Mouse (Mus musculus): ENCODE results near the gene Eif3a. TPM values are rescaled to one million over a fixed set of nuclear protein-coding genes. Genes with fewer than 3 reads are reported as not detected.

Eif3a gene
- polyA plus RNA-seq (2014; fragmentation: Nextera tagmentation; extraction: Ambion mirVana), result 186 and 189 TPM in 2 replicates

- Histone ChIP-seq H3K4me1 (ENCODE audit: control insufficient read depth, insufficient read depth, low read length) (peaks cover 8% of the 10 kb centered on the region), H3K9me3 (ENCODE audit: control insufficient read depth, low read depth, low read length) (no peaks in the 10 kb centered on the region), H3K4me2 (replicated peaks; ENCODE audit: low read depth, low read length) (peak within 1 kb of the TSS; percentile 82), H3K9ac (replicated peaks; ENCODE audit: low read depth, low read length) (peak within 1 kb of the TSS; percentile 99), H3K4me3 (ENCODE audit: low read depth, low read length) (peak within 1 kb of the TSS; percentile 100), H3K27ac (ENCODE audit: low read length) (peak within 1 kb of the TSS; percentile 98), H3K27me3 (ENCODE audit: control insufficient read depth, insufficient read depth, low read length) (no peaks in the 10 kb centered on the region), H3K36me3 (ENCODE audit: control insufficient read depth, insufficient read depth, low read length) (no peaks in the 10 kb centered on the region)
- WGBS, result under 1% methylated on average over 57 of the region's 57 CpGs
- ATAC-seq (ENCODE audit: insufficient number of reproducible peaks, insufficient read depth, low FRiP score, low read depth), result peak; percentile 95
These were observed at the start of gene Eif3a for GRCm38 (mm10) chr19:60790551-60791161. Eif3a (minus strand) TSS chr19:60790658.

- no peak overlapping the region for H3K4me2 ChIP-seq (replicated peaks; ENCODE audit: low read depth, low read length)
- no peak overlapping the region for H3K27ac ChIP-seq (ENCODE audit: low read length)
- H3K4me1 ChIP-seq (ENCODE audit: control insufficient read depth, insufficient read depth, low read length), result no peaks in the 10 kb centered on the region
- 47% methylated on average over 1 of the region's 1 CpGs for WGBS
- H3K4me3 ChIP-seq (ENCODE audit: low read depth, low read length), result no peak overlapping the region
- no peaks in the 10 kb centered on the region for H3K27me3 ChIP-seq (ENCODE audit: control insufficient read depth, insufficient read depth, low read length)
- no peak; the same call in 1 of the 2 replicates for ATAC-seq (ENCODE audit: insufficient number of reproducible peaks, insufficient read depth, low FRiP score, low read depth)
- H3K9me3 ChIP-seq (ENCODE audit: control insufficient read depth, low read depth, low read length), result no peaks in the 10 kb centered on the region
- peaks cover 34% of the 10 kb centered on the region for H3K36me3 ChIP-seq (ENCODE audit: control insufficient read depth, insufficient read depth, low read length)
- no peak overlapping the region for H3K9ac ChIP-seq (replicated peaks; ENCODE audit: low read depth, low read length)
These were observed 47.3 kb upstream of the Eif3a start for GRCm38 (mm10) chr19:60837747-60838146.

- Histone ChIP-seq H3K4me2 (replicated peaks; ENCODE audit: low read depth, low read length) (no peak overlapping the region), H3K27ac (ENCODE audit: low read length) (no peak overlapping the region), H3K9me3 (ENCODE audit: control insufficient read depth, low read depth, low read length) (no peaks in the 10 kb centered on the region), H3K36me3 (ENCODE audit: control insufficient read depth, insufficient read depth, low read length) (peaks cover 51% of the 10 kb centered on the region), H3K4me3 (ENCODE audit: low read depth, low read length) (no peak overlapping the region), H3K27me3 (ENCODE audit: control insufficient read depth, insufficient read depth, low read length) (no peaks in the 10 kb centered on the region), H3K9ac (replicated peaks; ENCODE audit: low read depth, low read length) (no peak overlapping the region), H3K4me1 (ENCODE audit: control insufficient read depth, insufficient read depth, low read length) (no peaks in the 10 kb centered on the region)
- ATAC-seq (ENCODE audit: insufficient number of reproducible peaks, insufficient read depth, low FRiP score, low read depth), result no peak
- 87% methylated on average over 6 of the region's 6 CpGs for WGBS
These were observed 28.2 kb upstream of the Eif3a start for GRCm38 (mm10) chr19:60818677-60819076.

- H3K27ac ChIP-seq (ENCODE audit: low read length), result no peak overlapping the region
- no peak for ATAC-seq (ENCODE audit: insufficient number of reproducible peaks, insufficient read depth, low FRiP score, low read depth)
- H3K27me3 ChIP-seq (ENCODE audit: control insufficient read depth, insufficient read depth, low read length), result no peaks in the 10 kb centered on the region
- H3K4me2 ChIP-seq (replicated peaks; ENCODE audit: low read depth, low read length), result no peak overlapping the region
- H3K9ac ChIP-seq (replicated peaks; ENCODE audit: low read depth, low read length), result no peak overlapping the region
- H3K9me3 ChIP-seq (ENCODE audit: control insufficient read depth, low read depth, low read length), result no peaks in the 10 kb centered on the region
- H3K36me3 ChIP-seq (ENCODE audit: control insufficient read depth, insufficient read depth, low read length), result peaks cover 18% of the 10 kb centered on the region
- no peak overlapping the region for H3K4me3 ChIP-seq (ENCODE audit: low read depth, low read length)
- H3K4me1 ChIP-seq (ENCODE audit: control insufficient read depth, insufficient read depth, low read length), result 0 out of 2 replicates have a peak, but pooled peaks cover 8% of the 10 kb centered on the region
- 95% methylated on average over 6 of the region's 6 CpGs for WGBS
These were observed 22.7 kb upstream of the Eif3a start for GRCm38 (mm10) chr19:60813133-60813532.

GRCm38 (mm10) chr19:60812036-60812389, 21.6 kb upstream of the Eif3a start:
- Histone ChIP-seq H3K27ac (ENCODE audit: low read length) (no peak overlapping the region), H3K4me1 (ENCODE audit: control insufficient read depth, insufficient read depth, low read length) (0 out of 2 replicates have a peak, but pooled peaks cover 8% of the 10 kb centered on the region), H3K36me3 (ENCODE audit: control insufficient read depth, insufficient read depth, low read length) (peaks cover 14% of the 10 kb centered on the region; the same call in 1 of the 2 replicates), H3K9ac (replicated peaks; ENCODE audit: low read depth, low read length) (peak overlapping the region; percentile 63), H3K9me3 (ENCODE audit: control insufficient read depth, low read depth, low read length) (no peaks in the 10 kb centered on the region), H3K4me2 (replicated peaks; ENCODE audit: low read depth, low read length) (peak overlapping the region; percentile 66), H3K4me3 (ENCODE audit: low read depth, low read length) (peak overlapping the region; percentile 63), H3K27me3 (ENCODE audit: control insufficient read depth, insufficient read depth, low read length) (no peaks in the 10 kb centered on the region)
- ATAC-seq (ENCODE audit: insufficient number of reproducible peaks, insufficient read depth, low FRiP score, low read depth), result no peak
- 22% methylated on average over 10 of the region's 10 CpGs for WGBS

DNA sequence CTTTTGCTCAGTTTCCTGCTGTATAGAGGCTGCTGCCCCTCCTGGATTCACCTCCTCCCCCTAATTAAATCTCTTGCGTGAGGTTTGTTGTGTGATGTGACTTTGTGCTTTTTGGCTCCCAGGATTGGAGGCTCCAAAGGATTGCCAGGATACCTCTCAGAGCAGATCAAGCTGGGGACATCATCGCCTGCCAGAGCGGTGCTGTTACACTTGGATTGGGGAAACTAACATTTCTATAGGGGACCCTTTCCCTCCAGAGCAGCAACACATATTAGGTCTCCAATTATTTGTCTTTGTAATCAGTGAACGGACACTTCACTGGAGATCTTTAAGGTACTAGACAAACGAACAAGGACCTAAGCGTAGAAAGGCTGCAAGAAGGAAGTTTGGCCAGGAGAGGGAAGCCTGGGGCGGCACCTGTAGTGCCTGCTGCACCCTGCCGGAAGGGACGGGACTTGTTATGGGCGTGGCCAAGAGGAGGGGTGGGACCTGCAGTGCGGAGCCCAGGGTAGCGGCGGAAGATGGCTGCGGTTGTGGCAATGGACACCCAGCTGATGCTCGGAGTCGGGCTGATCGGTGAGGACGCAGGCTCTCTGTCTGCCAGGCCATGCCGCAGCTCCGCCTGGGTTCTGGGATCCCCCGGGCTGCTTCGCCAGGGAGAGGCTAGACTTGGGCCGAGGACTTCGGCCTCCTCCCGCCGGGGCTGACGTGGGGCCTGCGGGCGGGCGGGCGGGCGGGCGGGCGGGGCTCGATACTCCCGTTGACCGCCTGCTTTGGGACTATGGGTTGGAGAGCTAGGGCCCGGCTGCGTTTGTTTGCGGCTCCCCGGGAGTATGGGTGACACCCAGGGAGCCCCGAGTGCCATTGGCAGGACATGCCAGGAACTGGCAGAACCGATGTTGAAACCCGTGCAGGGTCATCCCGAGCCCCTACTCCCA, 20.9 kb upstream of the Eif3a start, which contains the start of gene Fam45a:
Fam45a (plus strand) TSS at position 488 of the 938 bp plus-strand sequence.
- Histone ChIP-seq H3K27me3 (ENCODE audit: control insufficient read depth, insufficient read depth, low read length) (no peaks in the 10 kb centered on the region), H3K9me3 (ENCODE audit: control insufficient read depth, low read depth, low read length) (no peaks in the 10 kb centered on the region), H3K4me2 (replicated peaks; ENCODE audit: low read depth, low read length) (peak within 1 kb of the TSS; percentile 66), H3K9ac (replicated peaks; ENCODE audit: low read depth, low read length) (peak within 1 kb of the TSS; percentile 63), H3K4me3 (ENCODE audit: low read depth, low read length) (peak within 1 kb of the TSS; percentile 63), H3K27ac (ENCODE audit: low read length) (no peak within 1 kb of the TSS), H3K4me1 (ENCODE audit: control insufficient read depth, insufficient read depth, low read length) (0 out of 2 replicates have a peak, but pooled peaks cover 8% of the 10 kb centered on the region), H3K36me3 (ENCODE audit: control insufficient read depth, insufficient read depth, low read length) (peaks cover 9% of the 10 kb centered on the region; the same call in 1 of the 2 replicates)
- 2% methylated on average over 34 of the region's 45 CpGs for WGBS
- ATAC-seq (ENCODE audit: insufficient number of reproducible peaks, insufficient read depth, low FRiP score, low read depth), result peak; percentile 100

GRCm38 (mm10) chr19:60809927-60810326, 19.5 kb upstream of the Eif3a start:
- WGBS, result 80% methylated on average over 2 of the region's 2 CpGs
- Histone ChIP-seq H3K27me3 (ENCODE audit: control insufficient read depth, insufficient read depth, low read length) (no peaks in the 10 kb centered on the region), H3K4me2 (replicated peaks; ENCODE audit: low read depth, low read length) (no peak overlapping the region), H3K4me1 (ENCODE audit: control insufficient read depth, insufficient read depth, low read length) (0 out of 2 replicates have a peak, but pooled peaks cover 8% of the 10 kb centered on the region), H3K9ac (replicated peaks; ENCODE audit: low read depth, low read length) (no peak overlapping the region), H3K4me3 (ENCODE audit: low read depth, low read length) (no peak overlapping the region), H3K9me3 (ENCODE audit: control insufficient read depth, low read depth, low read length) (no peaks in the 10 kb centered on the region), H3K27ac (ENCODE audit: low read length) (no peak overlapping the region), H3K36me3 (ENCODE audit: control insufficient read depth, insufficient read depth, low read length) (peaks cover under 1% of the 10 kb centered on the region; the same call in 1 of the 2 replicates)
- no peak for ATAC-seq (ENCODE audit: insufficient number of reproducible peaks, insufficient read depth, low FRiP score, low read depth)

- 55% methylated on average over 2 of the region's 2 CpGs for WGBS
- H3K4me2 ChIP-seq (replicated peaks; ENCODE audit: low read depth, low read length), result no peak overlapping the region
- no peak overlapping the region for H3K9ac ChIP-seq (replicated peaks; ENCODE audit: low read depth, low read length)
- no peak overlapping the region for H3K27ac ChIP-seq (ENCODE audit: low read length)
- H3K9me3 ChIP-seq (ENCODE audit: control insufficient read depth, low read depth, low read length), result no peaks in the 10 kb centered on the region
- no peak overlapping the region for H3K4me3 ChIP-seq (ENCODE audit: low read depth, low read length)
- no peaks in the 10 kb centered on the region for H3K36me3 ChIP-seq (ENCODE audit: control insufficient read depth, insufficient read depth, low read length)
- H3K4me1 ChIP-seq (ENCODE audit: control insufficient read depth, insufficient read depth, low read length), result no peaks in the 10 kb centered on the region
- H3K27me3 ChIP-seq (ENCODE audit: control insufficient read depth, insufficient read depth, low read length), result no peaks in the 10 kb centered on the region
- no peak for ATAC-seq (ENCODE audit: insufficient number of reproducible peaks, insufficient read depth, low FRiP score, low read depth)
These were observed 14.4 kb upstream of the Eif3a start for GRCm38 (mm10) chr19:60804903-60805302.

All from stomach, embryonic 14.5 days (tissue).